Mouse (Mus musculus) MEL (cell line): ENCODE results near the gene Ntsr2. TPM values are rescaled to one million over a fixed set of nuclear protein-coding genes. Genes with fewer than 3 reads are reported as not detected.

ENCODE experiments used
- DNase-seq: peaks from one replicate; pipeline ENCODE4 v3.0.0; 2011; ENCODE audit warnings: low read depth, low spot score
- H3K27ac ChIP-seq: 2 replicates; pipeline ENCODE4 v1.5.1; 2012; ENCODE audit warnings: low read depth, mild to moderate bottlenecking, control low read depth, low read length, moderate library complexity; ENCODE audit not compliant: control insufficient read depth
- H3K27me3 ChIP-seq, 2 experiments: fragments of 150-350 bp in 1 of 2; sonication (generic) in 1 of 2; 2 replicates each; pipeline ENCODE4 v1.6.1; 2012; ENCODE audit warnings: low read length in 2 of 2, mild to moderate bottlenecking in 2 of 2, improper control_type of control experiment in 1 of 2, moderate library complexity in 1 of 2; ENCODE audit not compliant: insufficient read depth in 2 of 2, control insufficient read depth in 1 of 2
- H3K36me3 ChIP-seq, 2 experiments: 2 replicates each; pipeline ENCODE4 v1.6.1; 2012 to 2014; ENCODE audit warnings: low read length in 2 of 2, improper control_type of control experiment in 1 of 2, inconsistent platforms in 1 of 2, mild to moderate bottlenecking in 1 of 2; ENCODE audit not compliant: insufficient read depth in 2 of 2, control insufficient read depth in 1 of 2
- H3K4me1 ChIP-seq, 2 experiments: fragments of 150-350 bp in 1 of 2; sonication (generic) in 1 of 2; 2 replicates each; pipeline ENCODE4 v1.6.1; 2012; ENCODE audit warnings: low read length in 2 of 2, improper control_type of control experiment in 1 of 2, mild to moderate bottlenecking in 1 of 2; ENCODE audit not compliant: insufficient read depth in 2 of 2, control insufficient read depth in 1 of 2
- H3K4me3 ChIP-seq, 2 experiments: fragments of 150-350 bp in 1 of 2; sonication (generic) in 1 of 2; 2 replicates each; pipeline ENCODE4 v1.5.1; 2012; ENCODE audit warnings: low read depth in 2 of 2, low read length in 2 of 2, mild to moderate bottlenecking in 2 of 2, moderate library complexity in 2 of 2, control low read depth in 1 of 2, improper control_type of control experiment in 1 of 2; ENCODE audit not compliant: control insufficient read depth in 1 of 2, insufficient read depth in 1 of 2
- H3K79me2 ChIP-seq: 2 replicates; pipeline ENCODE4 v1.6.1; 2012; ENCODE audit warnings: mild to moderate bottlenecking, low read length, moderate library complexity; ENCODE audit not compliant: control insufficient read depth, poor library complexity, insufficient read depth
- H3K9ac ChIP-seq: 2 replicates; pipeline ENCODE4 v1.6.1; 2012; ENCODE audit warnings: low read depth, mild to moderate bottlenecking, control low read depth, low read length, moderate library complexity; ENCODE audit not compliant: control insufficient read depth, poor library complexity, severe bottlenecking
- H3K9me3 ChIP-seq: fragments of 150-350 bp; sonication (generic); replicated peaks from 2 replicates; pipeline ENCODE4 v1.6.1; 2012; ENCODE audit warnings: mild to moderate bottlenecking, low read length, improper control_type of control experiment, moderate library complexity; ENCODE audit not compliant: insufficient read depth
- CHD2 ChIP-seq: IDR thresholded peaks from 2 replicates; pipeline ENCODE4 v1.6.1; 2011; ENCODE audit warnings: low read length, improper control_type of control experiment
- E2F4 ChIP-seq: IDR thresholded peaks from 2 replicates; pipeline ENCODE4 v1.6.1; 2011; ENCODE audit warnings: low read depth, low read length, improper control_type of control experiment, borderline replicate concordance
- EP300 ChIP-seq, 2 experiments: IDR thresholded peaks; 2 replicates each; pipeline ENCODE4 v1.6.1; 2011; ENCODE audit warnings: improper control_type of control experiment in 2 of 2, low read length in 2 of 2, low read depth in 1 of 2, mild to moderate bottlenecking in 1 of 2
- ETS1 ChIP-seq: IDR thresholded peaks from 2 replicates; pipeline ENCODE4 v1.6.1; 2012; ENCODE audit warnings: low read depth, mild to moderate bottlenecking, inconsistent platforms, low read length, improper control_type of control experiment, moderate library complexity
- KAT2A ChIP-seq: conservative IDR thresholded peaks from 2 replicates; pipeline ENCODE4 v1.6.1; 2012; ENCODE audit warnings: low read depth, low read length, improper control_type of control experiment, inconsistent platforms
- MXI1 ChIP-seq: IDR thresholded peaks from 2 replicates; pipeline ENCODE4 v1.6.1; 2011; ENCODE audit warnings: mild to moderate bottlenecking, low read depth, low read length, improper control_type of control experiment
- MYB ChIP-seq: IDR thresholded peaks from 2 replicates; pipeline ENCODE4 v1.6.1; 2011; ENCODE audit warnings: mild to moderate bottlenecking, low read depth, low read length, improper control_type of control experiment
- POLR2A ChIP-seq, 2 experiments: IDR thresholded peaks; 2 replicates each; pipeline ENCODE4 v1.6.1; 2011 to 2012; ENCODE audit warnings: low read length in 2 of 2, mild to moderate bottlenecking in 2 of 2, control low read depth in 1 of 2, improper control_type of control experiment in 1 of 2, low read depth in 1 of 2, moderate library complexity in 1 of 2; ENCODE audit not compliant: control insufficient read depth in 1 of 2, insufficient read depth in 1 of 2, poor library complexity in 1 of 2
- POLR2AphosphoS5 ChIP-seq: IDR thresholded peaks from 2 replicates; pipeline ENCODE4 v1.6.1; 2012; ENCODE audit warnings: low read depth, borderline replicate concordance, mild to moderate bottlenecking, inconsistent platforms, low read length, moderate library complexity, mixed read lengths
- RAD21 ChIP-seq: IDR thresholded peaks from 2 replicates; pipeline ENCODE4 v1.6.1; 2011; ENCODE audit warnings: mild to moderate bottlenecking, low read depth, low read length, improper control_type of control experiment
- RCOR1 ChIP-seq: IDR thresholded peaks from 2 replicates; pipeline ENCODE4 v1.6.1; 2012; ENCODE audit warnings: low read depth, mild to moderate bottlenecking, inconsistent platforms, low read length, improper control_type of control experiment
- SMC3 ChIP-seq: IDR thresholded peaks from 2 replicates; pipeline ENCODE4 v1.6.1; 2011; ENCODE audit warnings: low read depth, low read length, improper control_type of control experiment
- TBP ChIP-seq: IDR thresholded peaks from 2 replicates; pipeline ENCODE4 v1.8.0; 2011; ENCODE audit warnings: low read depth, low read length, improper control_type of control experiment
- UBTF ChIP-seq: IDR thresholded peaks from 2 replicates; pipeline ENCODE4 v1.6.1; 2012; ENCODE audit warnings: low read depth, mild to moderate bottlenecking, inconsistent platforms, low read length, improper control_type of control experiment, moderate library complexity, borderline replicate concordance; ENCODE audit not compliant: insufficient read depth
- polyA plus RNA-seq, 2 experiments: library from polyadenylated mRNA; stranded (reverse) in 1 of 2; unstranded in 1 of 2; fragments of >175 nt in 1 of 2; fragments of >200 nt in 1 of 2; gene quantifications; 2 replicates each; pipeline versions ENCODE4 v1.2.1 to v1.2.4; 2012; ENCODE audit warnings: low replicate concordance in 2 of 2, low read depth in 1 of 2; ENCODE audit not compliant: insufficient read length in 2 of 2, insufficient read depth in 1 of 2, missing spikeins in 1 of 2
- total RNA-seq: library from RNA; depleted of rRNA; stranded (reverse); fragments of 300-350 nt; gene quantifications from 2 replicates; pipeline ENCODE4 v1.2.3, GENCODE M21; 2012

Gene Ntsr2
- total and polyA plus RNA-seq, 3 experiments, result not detected

GRCm38 (mm10) chr12:16649819-16650218 lies 3.4 kb upstream of the Ntsr2 start:
- H3K4me3 ChIP-seq, result no peak overlapping the region
- no peaks in the 10 kb centered on the region for H3K79me2 ChIP-seq
- H3K9me3 ChIP-seq, result no peaks in the 10 kb centered on the region
- TF ChIP-seq MYB (no peak), UBTF (no peak), POLR2AphosphoS5 (no peak), E2F4 (no peak), POLR2A (IDR thresholded peaks at IDR 0.05; ENCODE audit: control insufficient read depth in 1 of 2, insufficient read depth in 1 of 2, low read depth in 1 of 2, low read length in 2 of 2, poor library complexity in 1 of 2) (no peak), EP300 (IDR thresholded peaks at IDR 0.05; ENCODE audit: low read depth in 1 of 2, low read length in 2 of 2) (no peak)
- H3K27me3 ChIP-seq, result peaks cover 0 to 7% of the 10 kb centered on the region in 2 experiments; a peak in 3 of 4 replicates
- H3K36me3 ChIP-seq, result no peaks in the 10 kb centered on the region
- no peak overlapping the region for H3K27ac ChIP-seq
- H3K4me1 ChIP-seq, result no peaks in the 10 kb centered on the region
- DNase-seq, result no peak
- H3K9ac ChIP-seq, result no peak overlapping the region

DNA sequence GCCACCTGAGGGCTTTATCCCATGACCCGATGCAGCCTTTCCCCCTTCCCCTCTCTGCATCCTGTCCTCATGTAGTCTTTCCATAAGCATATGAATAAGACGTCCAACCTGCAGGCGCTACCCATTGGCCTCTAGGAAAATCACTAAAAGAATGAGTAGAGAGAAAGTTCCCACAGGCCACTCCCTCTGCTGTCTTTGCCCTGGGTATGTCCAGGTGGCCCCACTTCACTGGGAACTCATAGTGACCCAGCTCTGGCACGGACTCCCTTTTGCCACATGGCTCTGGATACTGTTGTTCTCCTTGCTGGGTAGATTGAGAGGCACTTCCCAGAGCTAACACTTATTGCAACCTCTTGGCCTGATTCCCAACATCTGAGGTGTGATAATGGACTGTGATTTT lies 2.4 kb downstream of the Ntsr2 start:
- H3K4me1 ChIP-seq, result no peaks in the 10 kb centered on the region
- DNase-seq, result no peak
- no peaks in the 10 kb centered on the region for H3K9me3 ChIP-seq
- no peak overlapping the region for H3K27ac ChIP-seq
- H3K79me2 ChIP-seq, result no peaks in the 10 kb centered on the region
- H3K9ac ChIP-seq, result no peak overlapping the region
- peaks cover 2 to 7% of the 10 kb centered on the region in 2 experiments for H3K27me3 ChIP-seq
- no peak for TF ChIP-seq CHD2
- TF ChIP-seq POLR2A (IDR thresholded peaks at IDR 0.05; ENCODE audit: control insufficient read depth in 1 of 2, insufficient read depth in 1 of 2, low read depth in 1 of 2, low read length in 2 of 2, poor library complexity in 1 of 2), result no peak
- TF ChIP-seq TBP, result no peak
- no peak for TF ChIP-seq POLR2AphosphoS5
- no peak for TF ChIP-seq KAT2A
- TF ChIP-seq ETS1, result no peak
- TF ChIP-seq RCOR1, result no peak
- TF ChIP-seq RAD21, result no peak
- H3K36me3 ChIP-seq, result no peaks in the 10 kb centered on the region
- no peak overlapping the region for H3K4me3 ChIP-seq

GRCm38 (mm10) chr12:16656906-16657875 lies 4.0 kb downstream of the Ntsr2 start:
- Histone ChIP-seq H3K36me3 (no peaks in the 10 kb centered on the region), H3K4me3 (no peak overlapping the region), H3K27me3 (peaks cover 2 to 7% of the 10 kb centered on the region in 2 experiments), H3K27ac (no peak overlapping the region), H3K9me3 (no peaks in the 10 kb centered on the region), H3K79me2 (no peaks in the 10 kb centered on the region)
- no peak for DNase-seq
- TF ChIP-seq MXI1 (no peak), E2F4 (no peak), SMC3 (peak; percentile 11; the same call in 1 of the 2 replicates), CHD2 (no peak)
- TF ChIP-seq, all 39 proteins: peak for 1
- no peak overlapping the region for H3K9ac ChIP-seq
- H3K4me1 ChIP-seq, result no peaks in the 10 kb centered on the region
